Mouse (Mus musculus) cerebellum, adult 2 months (tissue): Measurements from ENCODE around the gene Gm19684.
"Not testable (repeated sequence)": the region's sequence is repeated elsewhere in the genome, so short reads cannot be mapped to it uniquely, and the experiment has no call there.

ENCODE experiments used
- CTCF ChIP-seq: fragments of 200-500 bp; IDR thresholded peaks from 2 replicates; pipeline ENCODE4 v1.5.1; 2011; ENCODE audit warnings: low read depth, mild to moderate bottlenecking, control low read depth, low read length, moderate library complexity, borderline replicate concordance; ENCODE audit not compliant: insufficient read depth
- POLR2A ChIP-seq: fragments of 200-500 bp; IDR thresholded peaks from 2 replicates; pipeline ENCODE4 v1.6.1; 2011; ENCODE audit warnings: low read length, control low read depth, borderline replicate concordance; ENCODE audit not compliant: insufficient read depth

DNA sequence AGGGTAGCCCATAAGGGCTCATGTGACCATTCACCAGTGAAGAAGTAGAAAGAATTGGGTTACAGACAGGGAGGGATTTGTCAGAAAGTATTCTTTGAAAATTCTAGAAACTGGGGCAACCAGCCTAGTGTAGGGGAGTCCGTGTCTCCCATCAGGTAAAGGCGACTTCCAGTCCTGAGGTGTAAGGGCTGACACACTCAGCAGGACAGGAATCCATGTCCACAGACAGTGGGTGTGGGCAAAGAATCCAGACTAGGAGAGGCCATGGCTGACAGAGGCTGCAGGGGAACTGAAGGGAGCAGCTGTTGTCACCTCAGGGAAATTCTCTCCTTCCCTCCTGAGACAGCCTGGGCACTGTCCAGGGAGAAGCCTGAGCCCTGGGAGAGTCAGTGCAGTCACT is 45.4 kb downstream of the Gm19684 start:
- not testable (repeated sequence) for TF ChIP-seq CTCF, POLR2A
